Mouse (Mus musculus) frontal cortex, adult (tissue): ENCODE measurements around the gene Gm26620.
A peak's percentile ranks its signal among the peaks of the same experiment; 100 is the strongest.

ENCODE experiments used
- ATAC-seq: cut with Nextera tagmentation; 2 replicates; pipeline ENCODE4 v1.9.2; 2017; ENCODE audit warnings: mild to moderate bottlenecking, moderate library complexity, mixed read lengths; ENCODE audit not compliant: low TSS enrichment

Gm26620 gene

GRCm38 (mm10) chr1:170868905-170869283 is 16.0 kb upstream of the Gm26620 start:
- ATAC-seq, result no peak

- ATAC-seq, result no peak
Observed at GRCm38 (mm10) chr1:170871402-170871801, 13.5 kb upstream of the Gm26620 start.

DNA sequence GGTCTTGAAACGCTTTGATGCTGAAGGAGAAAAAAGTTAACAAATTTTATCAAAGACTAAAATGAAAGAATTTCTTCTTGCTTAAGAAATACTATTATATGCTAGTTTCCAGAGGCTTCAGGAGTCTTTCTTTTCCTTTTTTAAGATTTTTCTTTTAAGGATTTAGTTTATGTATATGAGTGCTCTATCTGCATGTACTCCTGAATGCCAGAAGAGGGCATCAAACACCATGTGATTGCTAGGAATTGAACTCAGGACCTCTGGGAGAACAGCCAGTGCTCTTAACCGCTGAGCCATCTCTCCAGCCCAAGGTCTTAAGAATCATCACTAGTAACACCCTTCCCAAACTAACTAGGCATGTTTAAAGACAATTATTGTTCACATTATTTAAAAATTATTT is 12.9 kb upstream of the Gm26620 start:
- ATAC-seq, result no peak

- no peak for ATAC-seq
Observed at GRCm38 (mm10) chr1:170875676-170876075, 9.2 kb upstream of the Gm26620 start.

DNA sequence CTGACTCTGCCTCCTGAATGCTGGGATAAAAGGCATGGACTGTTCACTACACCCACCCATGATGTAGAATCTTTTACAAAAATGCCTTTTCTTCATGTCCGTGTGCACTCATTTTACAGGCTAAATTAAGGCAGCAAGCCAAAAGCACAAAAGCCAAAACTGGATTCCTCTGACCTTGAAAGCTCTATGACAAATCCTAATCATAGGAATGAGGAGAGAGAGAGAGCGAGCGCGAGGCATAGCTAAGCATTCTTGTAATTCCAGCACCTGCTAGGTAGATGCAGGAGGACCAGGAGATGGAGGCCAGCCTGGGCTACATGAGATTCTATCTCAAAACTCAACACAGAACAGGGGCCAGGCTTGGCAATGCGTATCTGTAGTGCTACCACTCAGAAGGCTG is 8.0 kb upstream of the Gm26620 start:
- no peak for ATAC-seq

- no peak for ATAC-seq
Observed at GRCm38 (mm10) chr1:170882915-170883485, 1.9 kb upstream of the Gm26620 start.

DNA sequence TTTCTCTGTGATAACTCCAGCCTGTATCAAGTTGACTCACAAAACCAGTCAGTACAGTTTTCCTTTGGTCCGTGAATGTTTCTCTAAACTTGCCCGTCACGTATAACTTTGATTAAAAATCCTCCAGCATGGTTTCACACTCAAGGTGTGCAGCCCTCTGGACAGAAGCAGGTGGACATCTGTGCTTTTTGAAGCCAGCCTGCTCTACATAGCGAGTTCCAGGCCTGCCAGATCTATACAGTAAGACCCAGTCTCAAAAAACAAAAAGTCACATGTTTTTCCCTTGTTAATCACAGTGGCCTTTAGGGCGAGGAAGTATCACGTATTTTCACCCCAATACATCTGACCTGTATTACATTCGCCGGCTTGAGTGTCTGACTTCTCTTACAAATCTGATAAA is 475 bp upstream of the Gm26620 start:
- no peak for ATAC-seq

DNA sequence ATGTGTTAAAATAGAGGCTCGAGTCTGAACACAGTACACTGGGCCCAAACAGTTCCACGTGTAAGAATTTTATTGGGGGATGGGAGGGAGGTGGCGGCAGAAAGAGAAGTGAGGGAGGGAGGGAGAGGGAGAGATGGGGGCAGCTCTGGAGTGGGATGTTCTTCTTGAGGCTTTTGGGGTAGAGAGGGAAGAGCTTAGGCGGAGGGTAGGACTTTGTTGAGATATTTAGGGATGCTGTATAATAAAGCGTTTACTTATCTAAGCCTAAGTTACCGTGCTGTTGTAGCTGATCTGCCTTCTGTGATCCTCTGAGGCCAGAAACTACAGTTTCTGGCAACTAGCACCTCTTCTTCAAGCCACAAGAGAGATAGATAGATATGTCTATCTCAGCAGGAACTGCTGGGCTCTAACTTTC is 1.2 kb downstream of the Gm26620 start:
- ATAC-seq, result no peak

GRCm38 (mm10) chr1:170889310-170889709 is 4.4 kb downstream of the Gm26620 start:
- ATAC-seq, result no peak

- ATAC-seq, result no peak
Observed at GRCm38 (mm10) chr1:170891646-170892045, 6.8 kb downstream of the Gm26620 start.

- no peak for ATAC-seq
Observed at GRCm38 (mm10) chr1:170892279-170892678, 7.4 kb downstream of the Gm26620 start.

GRCm38 (mm10) chr1:170894603-170895602 is 10.0 kb downstream of the Gm26620 start:
- ATAC-seq, result peak; percentile 79

- no peak for ATAC-seq
Observed at GRCm38 (mm10) chr1:170896651-170897281, 11.9 kb downstream of the Gm26620 start.

- ATAC-seq, result no peak
Observed at GRCm38 (mm10) chr1:170898413-170899075, 13.7 kb downstream of the Gm26620 start.

DNA sequence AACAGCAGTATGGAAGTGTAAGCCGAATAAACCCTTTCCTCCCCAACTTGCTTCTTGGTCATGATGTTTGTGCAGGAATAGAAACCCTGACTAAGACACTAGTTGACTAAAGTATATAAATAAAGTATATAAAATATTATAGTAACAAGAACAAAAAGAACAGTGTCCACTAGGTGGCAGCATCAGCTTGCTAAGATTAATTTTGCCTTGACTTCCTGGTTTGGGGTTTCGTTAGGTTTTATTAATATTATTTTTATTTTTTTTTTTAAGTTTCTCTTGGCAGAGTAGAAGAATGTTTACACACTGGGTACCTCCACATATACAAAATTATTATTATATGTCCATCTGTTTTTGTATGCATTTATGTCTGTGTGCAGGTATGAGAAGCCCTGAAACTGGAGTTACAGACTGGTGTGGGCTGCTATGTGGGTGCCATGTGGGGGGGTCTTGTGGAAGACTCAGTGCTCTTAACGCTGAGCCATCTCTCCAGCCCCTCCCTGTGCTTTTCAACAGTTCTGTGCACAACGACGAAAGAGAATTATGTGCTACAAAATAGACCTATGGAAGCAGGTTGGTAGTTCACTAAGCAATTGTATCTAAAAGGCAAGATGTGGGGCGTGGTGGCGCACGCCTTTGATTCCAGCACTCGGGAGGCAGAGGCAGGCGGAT is 16.1 kb downstream of the Gm26620 start:
- ATAC-seq, result no peak

GRCm38 (mm10) chr1:170901536-170902238 is 16.8 kb downstream of the Gm26620 start:
- peak; percentile 82 for ATAC-seq

DNA sequence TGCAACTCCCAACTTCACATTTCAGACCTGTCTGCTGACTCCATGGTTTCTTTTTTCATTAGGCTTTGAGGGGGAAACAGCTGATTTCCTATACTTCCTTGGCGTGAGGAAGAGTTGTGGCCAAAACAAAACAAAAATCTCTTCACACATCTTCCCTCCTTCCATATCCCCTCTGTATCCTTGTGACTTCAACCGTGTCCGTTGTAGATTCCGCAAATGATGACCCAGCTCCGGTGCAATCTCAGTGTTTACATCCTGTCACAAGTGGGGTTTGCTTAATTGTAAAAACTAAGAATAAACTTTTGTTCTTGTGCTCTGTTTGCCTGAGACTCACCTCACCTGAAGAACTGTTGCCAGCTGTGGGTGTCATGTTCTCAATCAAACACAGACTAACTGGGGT is 18.6 kb downstream of the Gm26620 start:
- no peak for ATAC-seq

DNA sequence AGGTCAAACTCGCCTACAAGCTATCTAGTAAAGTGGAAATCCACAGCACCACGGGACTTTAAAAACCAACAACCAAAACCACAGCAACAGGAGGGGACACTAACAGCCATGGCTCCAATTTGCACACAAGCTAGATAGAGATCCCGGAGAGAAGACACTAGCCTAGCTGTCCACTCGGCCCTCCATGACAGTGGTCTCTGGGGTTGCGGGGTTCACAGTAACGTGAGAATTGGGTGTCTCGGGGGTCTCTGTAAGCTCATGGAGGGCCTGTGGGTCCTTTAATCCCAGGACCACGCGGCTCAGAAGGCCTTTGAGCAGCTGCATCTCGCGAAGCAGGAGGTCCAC is 22.2 kb downstream of the Gm26620 start:
- no peak for ATAC-seq

DNA sequence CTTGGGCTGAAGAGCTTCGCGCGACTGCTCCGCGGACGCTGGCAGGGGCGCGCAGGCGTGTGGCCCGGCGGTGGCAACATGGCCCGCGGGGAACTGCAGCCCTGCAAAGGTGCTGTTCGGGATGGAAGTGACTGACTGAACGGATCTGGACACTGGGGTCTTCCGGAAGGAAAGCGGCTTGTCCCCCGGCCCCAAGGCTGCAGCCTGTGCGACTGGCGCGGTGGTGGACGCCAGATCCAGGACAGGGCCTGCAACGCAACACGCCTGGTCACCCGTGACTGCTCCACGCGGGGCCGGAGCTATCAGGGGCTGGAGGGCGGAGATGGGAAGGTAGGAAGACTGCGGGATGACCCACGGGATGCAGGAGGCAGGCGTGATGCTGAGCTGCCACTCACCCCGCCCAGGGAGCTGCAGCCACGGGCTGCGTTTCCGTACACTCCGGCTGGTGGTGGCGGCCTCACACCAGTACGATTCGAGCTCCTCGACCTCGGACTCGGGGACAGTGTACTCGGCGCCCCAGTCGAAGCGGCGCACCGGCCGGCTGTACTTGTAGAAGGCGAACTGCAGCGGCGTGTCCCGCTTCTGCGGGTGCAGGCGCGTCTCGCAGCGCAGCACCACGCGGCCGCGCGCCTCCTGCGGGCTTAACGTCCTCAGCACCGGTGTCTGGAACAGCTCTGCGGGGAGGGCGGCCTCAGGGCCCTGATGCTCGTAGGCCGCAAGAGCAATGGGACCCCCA is 22.8 kb downstream of the Gm26620 start:
- ATAC-seq, result peak; percentile 86

DNA sequence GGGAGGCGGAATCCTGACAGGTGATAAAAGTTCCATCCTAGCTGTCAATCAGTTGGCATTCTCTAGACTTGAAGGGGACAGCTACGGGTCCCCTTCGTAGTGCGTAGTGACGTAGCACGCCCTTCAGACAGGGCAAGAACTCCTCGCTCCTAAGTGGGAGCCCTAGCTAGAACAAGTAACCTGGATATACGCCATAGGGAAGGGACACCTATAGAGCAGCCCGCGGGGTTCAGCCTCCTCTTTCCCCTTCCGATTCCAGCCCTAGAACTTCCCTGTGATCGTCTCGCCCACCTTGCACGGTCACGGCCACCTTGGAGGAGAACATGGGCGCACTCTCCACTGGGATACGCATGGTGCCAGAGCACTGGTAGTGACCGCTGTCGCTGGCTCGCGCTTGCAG is 23.5 kb downstream of the Gm26620 start:
- ATAC-seq, result peak; percentile 76
